Mouse (Mus musculus) gonadal fat pad, adult 2 months (tissue): Measurements from ENCODE around the gene Hist1h1e. TPM values are rescaled to one million over a fixed set of nuclear protein-coding genes. Genes with fewer than 3 reads are reported as not detected.

Source experiments
- DNase-seq: peaks from one replicate; pipeline ENCODE4 v3.0.0-alpha.2; 2012; ENCODE audit warnings: low read depth
- polyA plus RNA-seq: library from polyadenylated mRNA; depleted of rRNA; stranded (reverse); fragments of >200 nt; gene quantifications from 2 replicates; pipeline ENCODE4 v1.2.3, GENCODE M21; 2012; rRNA removed

The Hist1h1e gene
- polyA plus RNA-seq = 3.1 and 3.9 TPM in 2 replicates

DNA sequence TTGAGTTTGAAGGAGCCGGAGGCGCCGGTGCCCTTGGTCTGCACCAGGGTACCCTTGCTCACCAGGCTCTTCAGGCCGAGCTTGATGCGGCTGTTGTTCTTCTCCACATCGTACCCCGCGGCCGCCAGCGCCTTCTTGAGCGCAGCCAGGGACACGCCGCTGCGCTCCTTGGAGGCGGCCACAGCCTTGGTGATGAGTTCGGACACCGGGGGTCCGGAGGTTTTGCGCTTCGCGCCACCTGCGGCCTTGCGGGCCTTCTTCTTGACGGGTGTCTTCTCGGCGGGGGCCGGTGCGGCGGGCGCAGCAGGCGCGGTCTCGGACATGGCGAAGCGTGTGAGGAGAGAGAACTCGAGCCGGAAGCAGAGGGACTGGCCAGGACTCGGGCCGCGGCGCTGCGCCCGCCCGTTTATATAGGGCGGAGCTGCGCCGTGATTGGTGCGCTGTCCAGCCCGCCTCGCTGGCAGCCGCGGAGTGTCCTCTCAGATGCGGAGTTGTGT, at the start of gene Hist1h1e:
Hist1h1e (minus strand) TSS at position 384 of the 497 bp plus-strand sequence.
- DNase-seq = peak; percentile 44

DNA sequence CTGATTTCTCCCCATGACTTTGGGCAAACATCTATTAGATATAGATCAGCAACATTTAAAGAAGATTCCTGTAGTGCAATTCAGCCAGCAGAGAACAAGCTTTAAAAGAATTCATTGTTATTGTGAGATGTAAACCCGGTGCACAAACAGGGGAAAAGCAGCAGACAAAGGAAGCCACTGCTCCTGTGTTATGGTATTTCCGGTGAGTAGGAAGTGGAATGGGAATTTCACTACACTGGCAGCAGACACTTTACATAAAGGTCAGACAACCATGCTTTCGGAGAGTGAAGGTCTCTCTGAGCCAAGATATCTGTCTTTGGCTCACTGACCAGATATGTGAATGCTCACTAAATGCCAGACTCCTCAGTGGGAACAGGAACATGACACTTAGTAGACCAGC, 40.2 kb upstream of the Hist1h1e start:
- DNase-seq = no peak

DNA sequence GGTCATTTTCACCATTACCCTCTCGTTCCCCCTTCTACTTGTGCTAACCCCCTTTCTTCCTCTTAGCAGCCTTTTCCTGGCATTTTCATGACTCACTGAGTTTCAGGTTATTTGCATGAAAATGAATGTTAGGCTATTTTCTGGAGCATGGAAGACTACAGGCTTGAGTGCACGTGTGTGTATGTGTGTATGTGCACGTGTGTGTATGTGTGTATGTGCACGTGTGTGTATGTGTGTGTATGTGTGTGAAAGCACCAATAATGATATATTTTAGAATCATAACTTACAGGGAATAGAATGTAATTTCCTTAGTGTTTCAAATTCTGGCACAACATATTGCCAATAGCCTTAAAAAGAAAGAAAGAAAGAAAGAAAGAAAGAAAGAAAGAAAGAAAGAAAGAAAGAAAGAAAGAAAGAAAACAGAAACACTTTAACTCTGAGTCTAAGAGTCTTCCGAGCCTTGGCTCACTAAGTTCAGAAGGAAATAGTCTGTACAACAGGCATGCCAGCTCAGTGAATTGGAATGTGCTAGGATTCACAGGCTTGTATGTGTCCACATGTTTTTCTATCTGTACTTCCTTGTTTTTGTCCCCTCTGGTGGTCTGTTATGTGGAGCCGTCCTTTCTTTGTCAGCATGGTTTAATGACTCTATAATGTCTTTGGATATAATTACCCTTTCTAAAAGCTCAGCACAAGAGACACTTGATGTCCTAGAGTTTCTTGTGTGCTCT, 37.4 kb upstream of the Hist1h1e start:
- no peak for DNase-seq

DNA sequence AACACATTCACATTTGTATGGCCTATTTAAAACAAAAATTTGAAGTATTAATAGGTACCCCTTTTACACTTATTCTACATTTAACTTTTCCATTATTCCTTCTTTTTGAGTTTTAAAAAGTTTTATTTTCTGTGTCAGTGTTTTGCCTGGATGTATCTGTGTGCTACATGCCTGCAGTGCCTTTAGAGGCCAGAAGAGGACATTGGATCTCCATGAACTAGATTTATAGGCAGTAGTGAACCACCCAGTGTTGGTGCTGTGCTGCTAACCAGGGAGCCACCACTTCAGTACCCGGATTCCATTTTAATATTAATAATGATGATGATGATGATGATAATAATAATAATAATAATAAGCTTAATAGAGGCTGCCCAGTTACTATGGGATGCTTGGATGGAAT, 8.3 kb upstream of the Hist1h1e start:
- DNase-seq = no peak

DNA sequence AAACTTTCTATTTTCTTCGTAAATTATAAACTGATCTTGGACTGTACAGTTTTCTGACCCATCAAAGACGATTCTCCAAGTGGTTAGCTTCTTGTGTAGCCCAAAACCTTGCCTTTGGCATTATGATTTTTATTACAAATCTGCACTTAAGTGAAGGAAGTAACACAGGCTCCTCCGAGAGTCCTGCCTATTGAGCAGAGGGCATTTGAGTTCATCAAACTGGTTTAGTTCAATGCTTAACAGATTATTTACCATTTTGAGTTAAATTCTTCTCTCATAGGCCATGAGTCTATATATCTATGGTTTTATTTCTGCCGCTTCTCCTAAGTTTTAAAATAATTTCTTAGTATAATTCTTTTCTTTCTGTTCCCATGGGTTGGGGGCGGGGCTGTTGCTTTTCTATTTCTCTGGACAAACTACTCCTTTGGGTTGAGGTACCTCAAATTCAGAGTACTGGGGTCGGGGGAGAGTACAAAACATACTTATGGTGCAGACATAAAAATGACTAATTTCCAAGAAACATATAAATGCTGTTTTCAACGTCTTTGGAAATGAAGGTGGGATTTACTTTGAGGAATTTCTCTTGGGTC, 598 bp upstream of the Hist1h1e start:
- no peak for DNase-seq

DNA sequence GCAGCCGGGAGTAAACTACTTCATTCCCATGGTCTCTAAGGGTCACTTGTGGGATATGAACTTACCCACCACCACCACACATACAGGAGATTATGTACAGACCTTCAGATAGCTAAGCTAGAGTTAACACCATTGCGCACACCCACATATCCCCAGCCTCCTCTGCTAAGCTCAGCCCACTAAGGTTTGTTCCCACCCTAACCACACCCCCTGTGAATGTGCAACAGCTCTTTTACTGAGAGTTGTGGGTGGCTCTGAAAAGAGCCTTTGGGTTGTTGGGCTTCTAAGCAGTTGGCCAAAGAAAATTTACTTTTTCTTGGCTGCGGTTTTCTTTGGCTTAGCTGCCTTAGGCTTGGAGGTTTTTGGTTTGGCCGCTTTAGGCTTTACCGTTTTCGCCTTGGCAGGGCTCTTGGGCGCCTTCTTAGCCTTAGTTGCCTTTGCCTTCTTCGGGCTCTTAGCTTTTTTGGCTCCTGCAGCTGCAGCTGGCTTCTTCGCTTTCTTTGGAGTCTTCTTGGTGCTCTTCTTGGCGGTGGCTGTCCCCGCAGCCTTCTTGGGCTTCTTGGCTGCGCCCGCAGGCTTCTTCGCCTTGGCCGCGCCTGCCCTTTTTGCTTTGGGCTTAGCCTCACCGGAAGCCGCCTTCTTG, 705 bp downstream of the Hist1h1e start:
- DNase-seq = peak; percentile 79

DNA sequence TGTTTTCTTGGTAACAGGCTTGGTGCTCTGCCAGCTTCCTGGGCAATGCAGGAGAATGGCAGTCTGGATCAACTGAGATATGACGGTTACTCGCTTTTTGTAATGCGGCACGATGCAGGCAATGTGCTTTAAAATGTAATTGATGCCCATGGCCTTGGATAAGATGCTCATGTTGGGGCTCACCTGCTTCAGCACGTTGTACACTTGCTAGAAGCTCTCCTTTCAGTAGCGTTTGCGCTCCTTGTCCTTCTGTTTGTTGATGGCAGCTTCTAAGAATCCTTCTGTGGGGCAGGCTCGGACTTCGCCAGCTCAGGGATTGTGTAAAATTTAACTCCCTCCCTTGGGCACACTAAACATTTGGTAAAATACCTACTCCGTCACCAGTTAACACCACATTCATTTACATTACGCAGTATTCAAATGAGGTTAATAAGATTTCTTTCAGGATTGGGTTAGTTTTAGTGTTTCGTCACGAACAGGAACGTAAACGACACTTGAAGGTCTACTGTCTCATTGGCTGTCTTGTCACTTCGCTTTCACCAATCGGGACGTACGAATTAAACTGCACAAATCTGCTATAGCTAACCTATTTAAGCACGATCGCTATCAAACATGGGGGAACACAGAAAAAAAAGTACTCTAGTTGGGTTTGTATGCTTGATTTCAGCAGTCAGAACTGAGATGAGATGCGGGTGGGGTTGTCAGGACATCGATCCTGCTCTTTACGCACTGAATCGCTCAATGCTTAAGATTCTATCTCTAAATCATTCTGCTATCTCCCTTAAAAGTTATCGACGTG, 1.4 kb downstream of the Hist1h1e start, which contains the start of gene Hist1h2be:
Hist1h2be (minus strand) TSS at position 392 of the 799 bp plus-strand sequence.
- peak; percentile 78 for DNase-seq

DNA sequence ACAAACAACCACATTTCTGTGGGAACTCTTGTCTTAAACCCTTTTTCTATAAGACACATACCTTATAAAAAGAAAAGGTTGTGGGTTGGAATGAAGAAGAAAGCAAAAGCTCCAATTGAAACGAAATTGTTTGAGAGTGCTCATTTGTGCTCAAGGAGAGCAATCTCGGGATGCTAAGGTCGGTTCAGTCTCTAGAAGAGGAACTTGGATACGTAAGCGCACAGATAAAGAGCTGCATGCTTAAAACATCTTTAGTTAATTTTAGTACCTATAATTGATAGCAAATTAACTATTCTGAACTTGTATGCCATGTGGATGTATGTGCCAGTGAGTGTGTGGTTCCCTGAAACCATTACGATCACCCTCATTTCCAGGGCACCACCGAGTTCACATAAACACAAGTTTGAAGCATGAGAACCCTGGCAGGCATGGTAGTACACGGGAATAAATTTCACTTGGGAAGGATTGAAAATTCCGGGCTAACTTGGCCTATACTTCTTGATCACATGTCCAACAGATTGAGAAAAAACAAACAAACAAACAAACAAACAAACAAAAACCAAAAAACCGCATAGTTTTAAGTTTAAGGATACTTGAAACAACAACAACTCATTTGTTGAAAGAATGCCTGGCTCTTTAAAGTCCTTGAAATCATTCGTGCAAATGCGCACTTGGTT, 2.2 kb downstream of the Hist1h1e start:
- DNase-seq = no peak

DNA sequence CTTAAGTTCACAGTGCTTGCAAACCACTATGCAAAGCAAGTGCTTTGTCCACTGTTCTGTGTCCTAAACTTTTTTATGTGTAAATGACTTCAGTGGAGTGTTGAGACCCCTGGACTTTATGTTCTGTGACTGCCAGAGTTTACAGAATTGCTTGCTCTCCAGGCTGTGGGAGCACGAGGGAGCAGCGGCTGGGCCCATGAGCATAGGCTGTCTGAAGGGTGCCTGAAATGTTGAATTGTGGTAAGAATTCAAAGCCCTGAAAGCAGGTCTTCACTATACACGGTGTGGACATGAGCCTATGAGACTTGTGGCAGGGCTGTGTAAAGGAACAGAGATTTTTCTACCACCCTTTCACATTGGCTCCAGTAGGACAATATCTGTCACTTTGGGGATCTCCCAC, 10.7 kb downstream of the Hist1h1e start:
- DNase-seq = no peak

DNA sequence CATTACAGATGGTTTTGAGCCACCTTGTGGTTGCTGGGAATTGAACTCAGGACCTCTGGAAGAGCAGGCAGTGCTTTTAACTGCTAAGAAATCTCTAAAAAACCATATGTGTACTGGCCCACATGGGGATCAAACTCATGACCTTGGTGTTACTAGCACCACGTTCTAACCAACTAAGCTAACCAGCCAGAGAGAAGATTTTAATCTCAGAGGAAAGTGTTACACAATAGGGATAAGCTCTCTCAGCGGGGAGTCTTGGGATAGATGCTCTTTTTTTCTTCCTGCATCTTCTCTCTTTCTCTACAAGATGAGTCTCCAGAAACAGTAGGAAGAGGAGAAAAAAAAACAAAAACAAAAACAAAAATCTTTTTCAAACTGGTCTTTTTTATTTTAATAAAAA, 12.0 kb downstream of the Hist1h1e start:
- DNase-seq = no peak

DNA sequence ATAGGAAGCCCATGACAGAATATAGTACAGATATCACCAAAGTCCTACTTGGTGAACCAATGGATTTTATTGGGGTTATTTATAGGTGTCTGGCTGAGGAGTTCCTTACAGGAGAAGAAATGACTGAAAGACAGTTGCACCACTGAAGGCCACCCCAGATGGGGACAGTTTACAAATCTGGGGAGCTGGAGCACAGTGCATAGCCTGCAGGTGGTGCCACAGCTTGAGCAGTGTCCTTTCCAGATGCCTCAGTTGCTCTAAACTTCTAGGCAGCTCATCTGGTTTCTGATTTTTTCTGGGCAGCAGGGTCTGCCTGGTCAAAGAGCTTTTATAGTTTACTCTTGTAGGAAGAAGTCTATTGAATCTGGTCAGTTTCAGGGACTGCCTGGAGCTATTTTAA, 12.5 kb downstream of the Hist1h1e start:
- no peak for DNase-seq

DNA sequence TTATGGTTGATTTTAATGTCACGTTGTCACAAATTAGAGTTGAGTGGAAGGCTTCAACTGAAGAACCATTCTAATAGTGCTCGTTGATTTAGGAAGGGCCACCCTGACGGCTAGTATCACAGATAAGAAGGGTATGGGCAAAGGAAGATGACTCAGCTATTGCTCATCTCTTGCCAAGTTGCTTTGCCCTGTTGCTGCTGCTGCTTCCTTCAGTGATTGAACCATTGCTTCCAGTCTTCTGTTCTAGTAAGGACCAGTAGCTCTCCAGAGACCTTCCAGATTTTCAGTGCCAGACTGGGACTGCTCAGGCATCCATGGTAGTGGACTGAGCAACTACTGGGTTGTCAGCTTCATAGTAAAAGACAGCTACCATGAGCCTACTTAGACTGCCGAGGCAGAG, 13.1 kb downstream of the Hist1h1e start:
- no peak for DNase-seq

DNA sequence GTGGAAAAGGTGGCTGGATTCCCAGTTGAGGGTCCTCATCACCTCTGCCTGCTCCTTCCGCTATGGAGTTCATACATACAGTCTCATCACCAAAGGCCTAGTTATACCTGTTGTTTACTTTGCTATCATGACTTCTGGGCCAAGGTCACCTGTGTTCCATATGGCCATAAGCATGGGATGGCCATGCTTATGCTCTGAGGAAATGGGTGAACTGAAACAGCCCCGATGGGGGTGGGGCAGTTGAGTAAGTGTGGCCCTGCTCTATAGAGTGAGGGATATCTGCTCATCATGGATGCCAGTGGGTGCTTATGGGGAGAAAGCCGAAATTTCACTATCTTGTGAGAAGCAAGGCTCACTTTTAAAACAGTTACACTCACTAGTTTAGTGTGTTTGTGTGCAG, 17.3 kb downstream of the Hist1h1e start:
- no peak for DNase-seq

DNA sequence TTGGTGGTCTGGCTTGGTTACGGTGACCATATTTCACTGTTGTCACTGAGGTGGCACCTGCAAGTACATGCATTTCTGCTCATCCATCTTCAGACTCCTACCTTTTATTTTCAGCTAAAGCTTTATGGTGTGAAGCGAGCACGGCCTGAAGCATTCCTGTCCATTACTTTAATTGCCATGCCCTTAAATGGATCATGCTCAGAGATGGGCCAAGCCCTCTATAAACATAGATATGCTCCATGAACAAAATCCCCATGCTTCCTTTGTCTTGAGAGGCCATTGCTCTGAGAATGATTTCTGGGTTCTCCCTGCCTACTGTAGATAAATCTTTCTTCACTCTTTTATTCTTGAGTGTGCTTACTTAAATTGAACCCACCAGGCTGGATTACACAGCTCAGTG, 17.9 kb downstream of the Hist1h1e start:
- DNase-seq = no peak

DNA sequence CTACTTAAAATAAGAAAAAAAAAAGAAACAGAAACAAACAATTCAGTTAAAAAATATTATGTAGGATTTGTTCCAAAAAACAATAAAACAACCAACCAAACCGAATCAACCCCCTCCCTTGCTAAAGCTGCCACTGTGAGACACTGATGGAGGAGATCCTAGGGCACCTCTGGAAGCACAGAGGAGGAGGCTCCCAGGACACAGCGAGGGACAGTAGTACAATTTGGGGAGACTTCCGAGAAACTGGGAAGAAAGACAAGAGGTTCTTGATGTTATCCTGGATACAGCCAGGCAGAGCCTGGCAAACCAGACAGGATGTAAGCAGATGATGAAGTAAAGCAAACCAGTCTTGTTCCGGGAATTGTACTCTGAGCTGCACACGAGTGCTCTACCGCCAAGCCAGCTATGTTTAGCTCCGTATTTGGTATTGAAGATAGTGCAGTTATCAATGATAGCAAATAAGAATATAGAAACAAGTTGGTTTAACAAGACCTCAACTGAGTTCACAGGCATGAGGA, 19.1 kb downstream of the Hist1h1e start:
- DNase-seq = no peak

DNA sequence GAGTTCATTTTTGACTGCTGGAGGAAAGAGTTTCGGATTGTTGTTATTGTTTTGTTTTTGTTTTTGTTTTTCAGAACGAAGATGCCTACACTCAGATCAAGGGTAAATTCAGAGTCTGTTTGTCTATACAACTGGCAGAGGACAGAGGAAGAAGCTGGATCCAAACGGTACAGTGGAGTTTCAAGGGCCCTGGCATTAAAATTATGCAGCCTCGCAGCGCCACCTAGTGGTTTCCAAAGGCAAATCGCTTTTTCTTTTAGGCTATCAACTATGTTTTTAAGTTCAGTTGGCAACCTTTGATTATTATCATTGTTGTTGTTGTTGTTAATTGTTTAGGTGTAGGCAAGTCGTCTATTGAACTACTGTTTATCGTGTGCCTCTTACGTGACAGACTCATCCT, 24.4 kb downstream of the Hist1h1e start:
- no peak for DNase-seq

DNA sequence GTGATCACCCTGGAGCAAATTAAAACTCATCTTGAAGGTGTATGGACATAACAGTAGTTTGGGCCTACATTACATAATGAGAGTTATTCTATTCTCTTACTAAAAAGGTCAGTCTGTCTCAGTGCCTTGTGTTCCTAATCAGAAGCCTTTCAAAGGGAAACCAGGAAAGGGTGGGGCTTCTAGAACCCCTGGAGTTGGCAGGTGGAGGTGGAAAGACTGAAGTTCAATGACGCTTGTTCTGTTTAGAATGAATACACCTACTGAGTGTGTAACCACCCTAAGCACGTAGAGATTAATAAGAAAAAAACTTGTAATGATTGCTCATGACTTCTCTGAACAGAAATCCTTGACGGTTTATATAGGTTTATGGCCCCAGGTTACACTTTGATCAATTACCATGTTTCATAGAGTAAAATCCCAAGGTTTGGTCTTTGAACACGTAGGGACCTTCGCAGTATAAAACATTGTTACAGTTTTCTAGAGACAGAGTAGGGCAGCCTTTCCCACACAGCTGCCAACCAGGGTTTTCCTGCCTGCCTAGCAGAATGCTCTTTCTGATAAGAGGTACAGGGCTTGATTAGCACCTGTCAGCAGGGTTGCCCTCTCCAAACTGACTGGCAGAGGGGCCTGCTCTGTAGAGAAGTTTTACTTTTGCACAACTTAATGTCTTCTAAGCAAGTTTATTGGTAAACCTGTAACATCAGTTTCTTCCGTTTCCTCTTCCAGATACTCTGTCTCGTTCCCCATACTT, 26.6 kb downstream of the Hist1h1e start:
- DNase-seq = no peak

DNA sequence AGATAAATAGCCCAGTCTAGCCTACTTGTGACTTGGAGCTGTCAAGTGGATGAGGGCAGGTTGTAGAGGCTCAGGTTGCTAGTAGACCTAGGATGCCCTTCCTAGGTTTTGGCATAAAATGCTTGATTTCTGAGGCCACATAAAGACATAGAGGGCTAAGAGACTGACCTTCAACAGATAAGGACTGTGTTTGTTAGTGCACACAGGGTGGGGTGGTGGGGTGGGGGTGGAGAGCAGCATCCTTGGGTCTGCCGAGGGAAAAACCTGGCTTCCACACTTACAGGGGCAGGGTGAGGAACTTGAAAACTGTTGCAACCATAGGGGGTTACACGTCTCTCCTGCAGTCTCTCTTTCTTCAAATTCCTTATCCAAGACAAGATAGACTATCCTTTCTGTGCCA, 27.2 kb downstream of the Hist1h1e start:
- no peak for DNase-seq

DNA sequence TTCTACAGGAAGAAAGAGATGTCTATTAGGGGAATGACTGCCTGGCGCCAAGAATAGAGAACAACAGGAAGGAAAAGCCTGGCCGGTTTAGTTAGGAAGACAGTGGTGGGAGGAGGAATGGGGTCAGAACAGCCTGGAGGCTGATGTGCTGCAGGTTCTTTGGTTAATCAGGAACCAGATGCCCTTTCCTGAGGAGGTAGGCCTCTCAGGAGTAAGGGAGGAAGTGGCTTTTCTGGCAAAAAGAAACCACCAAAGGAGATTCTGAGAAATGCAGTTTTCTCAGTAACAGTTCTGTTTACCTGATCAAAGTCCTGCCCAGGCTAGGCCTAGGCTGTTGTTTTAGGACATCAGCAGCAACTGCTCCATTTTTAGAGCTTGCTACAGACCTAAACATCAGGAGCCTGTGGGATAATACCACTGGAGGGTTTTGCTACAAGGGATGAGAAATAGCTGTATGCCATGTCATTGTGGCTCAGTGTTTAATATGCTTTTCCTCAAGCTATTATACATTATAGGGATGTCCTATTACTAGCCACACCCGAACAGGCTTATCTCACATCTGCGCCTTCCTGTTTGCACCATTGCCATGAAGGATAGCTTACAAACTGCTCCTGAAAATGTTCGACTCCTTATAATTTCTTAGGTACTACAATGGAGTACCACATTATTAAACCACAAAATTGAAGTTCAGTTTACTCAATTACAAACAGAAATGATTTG, 29.1 kb downstream of the Hist1h1e start:
- DNase-seq = no peak

DNA sequence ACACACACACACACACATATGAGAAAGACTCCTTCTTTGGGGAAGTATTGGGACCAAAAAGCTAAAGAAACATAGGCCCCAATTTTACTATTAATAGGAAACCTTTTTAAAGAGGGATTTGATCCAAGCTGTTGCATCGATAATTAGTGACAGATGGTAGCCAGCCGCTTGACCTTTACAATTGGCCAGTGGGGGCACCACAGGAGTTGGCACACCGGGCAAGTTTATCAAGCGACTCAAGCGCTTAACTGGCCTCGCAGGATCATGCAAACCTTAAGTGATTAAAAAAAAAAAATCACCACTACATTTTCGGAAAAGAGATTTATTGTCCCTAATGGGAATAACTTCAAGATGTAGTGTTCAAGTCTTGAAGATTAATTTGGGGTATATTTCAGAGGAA, 29.7 kb downstream of the Hist1h1e start:
- no peak for DNase-seq
